Mouse (Mus musculus) spleen, adult 18-20 months (tissue): ENCODE data around the gene Slc2a2.
A peak's percentile ranks its signal among the peaks of the same experiment; 100 is the strongest.

ENCODE experiments used
- DNase-seq, 2 experiments: peaks; one replicate each; pipeline ENCODE4 v3.0.0; 2022; ENCODE audit warnings: mixed read lengths in 2 of 2

The Slc2a2 gene

GRCm38 (mm10) chr3:28697797-28698196 lies at the start of gene Slc2a2:
Gene Slc2a2 (plus strand): TSS chr3:28697903.
- no peak for DNase-seq

GRCm38 (mm10) chr3:28652574-28652973 lies 45.1 kb upstream of the Slc2a2 start:
- DNase-seq = no peak

- DNase-seq = no peak
These were observed 44.7 kb upstream of the Slc2a2 start for GRCm38 (mm10) chr3:28653043-28653442.

- no peak for DNase-seq
These were observed 43.0 kb upstream of the Slc2a2 start for GRCm38 (mm10) chr3:28654740-28655139.

- no peak for DNase-seq
These were observed 39.4 kb upstream of the Slc2a2 start for GRCm38 (mm10) chr3:28658349-28658748.

GRCm38 (mm10) chr3:28680851-28681250 lies 16.9 kb upstream of the Slc2a2 start:
- no peak for DNase-seq

GRCm38 (mm10) chr3:28681866-28682265 lies 15.8 kb upstream of the Slc2a2 start:
- DNase-seq = no peak

GRCm38 (mm10) chr3:28682411-28682810 lies 15.3 kb upstream of the Slc2a2 start:
- DNase-seq = no peak

GRCm38 (mm10) chr3:28685510-28685909 lies 12.2 kb upstream of the Slc2a2 start:
- no peak for DNase-seq

- no peak for DNase-seq
These were observed 2.9 kb upstream of the Slc2a2 start for GRCm38 (mm10) chr3:28694811-28695210.

- DNase-seq = no peak
These were observed 2.1 kb upstream of the Slc2a2 start for GRCm38 (mm10) chr3:28695608-28696007.

GRCm38 (mm10) chr3:28696162-28696561 lies 1.5 kb upstream of the Slc2a2 start:
- DNase-seq = no peak

- no peak for DNase-seq
These were observed 1.9 kb downstream of the Slc2a2 start for GRCm38 (mm10) chr3:28699601-28700000.

- no peak for DNase-seq
These were observed 7.9 kb downstream of the Slc2a2 start for GRCm38 (mm10) chr3:28705522-28706137.

- DNase-seq = no peak
These were observed 9.0 kb downstream of the Slc2a2 start for GRCm38 (mm10) chr3:28706736-28707135.

- DNase-seq = peak in 1 of 2 experiments; percentile 3
These were observed 12.0 kb downstream of the Slc2a2 start for GRCm38 (mm10) chr3:28709740-28710139.

GRCm38 (mm10) chr3:28713913-28714698 lies 16.4 kb downstream of the Slc2a2 start:
- no peak for DNase-seq

- DNase-seq = no peak
These were observed 20.8 kb downstream of the Slc2a2 start for GRCm38 (mm10) chr3:28718521-28718920.

GRCm38 (mm10) chr3:28721218-28721617 lies 23.5 kb downstream of the Slc2a2 start:
- DNase-seq = no peak

- DNase-seq = no peak
These were observed 24.1 kb downstream of the Slc2a2 start for GRCm38 (mm10) chr3:28721838-28722237.

- DNase-seq = no peak
These were observed 24.8 kb downstream of the Slc2a2 start for GRCm38 (mm10) chr3:28722531-28722930.

GRCm38 (mm10) chr3:28723534-28723933 lies 25.8 kb downstream of the Slc2a2 start:
- no peak for DNase-seq

GRCm38 (mm10) chr3:28725203-28725602 lies 27.5 kb downstream of the Slc2a2 start:
- no peak for DNase-seq

GRCm38 (mm10) chr3:28726356-28726755 lies 28.7 kb downstream of the Slc2a2 start:
- no peak for DNase-seq
